Mouse (Mus musculus): ENCODE results near the gene Serpina6. TPM values are rescaled to one million over a fixed set of nuclear protein-coding genes. Genes with fewer than 3 reads are reported as not detected.

Serpina6 gene
- polyA plus RNA-seq, 1 experiment = 0.20 TPM

GRCm38 (mm10) chr12:103646314-103646713 is 10.7 kb downstream of the Serpina6 start:
- H3ac ChIP-seq (ENCODE audit: control insufficient read depth, insufficient read length) = no peak overlapping the region
- H3K36me3 ChIP-seq (ENCODE audit: control insufficient read depth, insufficient read depth) = no peaks in the 10 kb centered on the region
- no peaks in the 10 kb centered on the region for H3K79me2 ChIP-seq (ENCODE audit: control insufficient read depth, insufficient read depth)
- H3K27me3 ChIP-seq (ENCODE audit: control insufficient read depth, insufficient read depth, insufficient read length) = no peaks in the 10 kb centered on the region
- TF ChIP-seq MYOG (IDR thresholded peaks at IDR 0.05; ENCODE audit: control insufficient read depth in 1 of 3, insufficient read depth in 1 of 3, insufficient read length in 2 of 3, low read depth in 2 of 3) (no peak), TCF12 (IDR thresholded peaks at IDR 0.05; ENCODE audit: insufficient read depth, poor library complexity, severe bottlenecking) (no peak), MYOD1 (IDR thresholded peaks at IDR 0.05; ENCODE audit: control insufficient read depth in 1 of 3, insufficient read length in 2 of 3, low read depth in 2 of 3) (no peak), REST (IDR thresholded peaks at IDR 0.05; ENCODE audit: insufficient read depth, insufficient read length) (no peak), TCF3 (IDR thresholded peaks at IDR 0.05; ENCODE audit: insufficient read length, low read depth) (no peak), POLR2AphosphoS2 (IDR thresholded peaks at IDR 0.05; ENCODE audit: insufficient read length, low read depth) (no peak), SRF (IDR thresholded peaks at IDR 0.05; ENCODE audit: control insufficient read depth, insufficient read length, low read depth) (no peak), USF1 (IDR thresholded peaks at IDR 0.05; ENCODE audit: low read depth) (no peak), POLR2A (IDR thresholded peaks at IDR 0.05; ENCODE audit: insufficient read length, low read depth) (no peak), E2F4 (IDR thresholded peaks at IDR 0.05; ENCODE audit: insufficient read depth) (no peak), MAX (IDR thresholded peaks at IDR 0.05; ENCODE audit: low read depth) (no peak), CEBPB (IDR thresholded peaks at IDR 0.05; ENCODE audit: insufficient read depth, poor library complexity, severe bottlenecking) (no peak)
- H3K4me3 ChIP-seq = no peak overlapping the region
- no peak overlapping the region for H3K4me2 ChIP-seq (ENCODE audit: low read depth)

- Histone ChIP-seq H3K79me2 (ENCODE audit: control insufficient read depth, insufficient read depth) (no peaks in the 10 kb centered on the region), H3K4me3 (no peak overlapping the region), H3K4me2 (ENCODE audit: low read depth) (peak overlapping the region; percentile 42), H3K36me3 (ENCODE audit: control insufficient read depth, insufficient read depth) (no peaks in the 10 kb centered on the region), H3ac (ENCODE audit: control insufficient read depth, insufficient read length) (no peak overlapping the region), H3K27me3 (ENCODE audit: control insufficient read depth, insufficient read depth, insufficient read length) (no peaks in the 10 kb centered on the region)
- TF ChIP-seq POLR2A (IDR thresholded peaks at IDR 0.05; ENCODE audit: insufficient read length, low read depth) (no peak), POLR2AphosphoS2 (IDR thresholded peaks at IDR 0.05; ENCODE audit: insufficient read length, low read depth) (no peak), REST (IDR thresholded peaks at IDR 0.05; ENCODE audit: insufficient read depth, insufficient read length) (no peak), MYOG (IDR thresholded peaks at IDR 0.05; ENCODE audit: control insufficient read depth in 1 of 3, insufficient read depth in 1 of 3, insufficient read length in 2 of 3, low read depth in 2 of 3) (no peak), MAX (IDR thresholded peaks at IDR 0.05; ENCODE audit: low read depth) (no peak), E2F4 (IDR thresholded peaks at IDR 0.05; ENCODE audit: insufficient read depth) (no peak), TCF12 (IDR thresholded peaks at IDR 0.05; ENCODE audit: insufficient read depth, poor library complexity, severe bottlenecking) (no peak), MYOD1 (IDR thresholded peaks at IDR 0.05; ENCODE audit: control insufficient read depth in 1 of 3, insufficient read length in 2 of 3, low read depth in 2 of 3) (no peak), SRF (IDR thresholded peaks at IDR 0.05; ENCODE audit: control insufficient read depth, insufficient read length, low read depth) (no peak), USF1 (IDR thresholded peaks at IDR 0.05; ENCODE audit: low read depth) (no peak), CEBPB (IDR thresholded peaks at IDR 0.05; ENCODE audit: insufficient read depth, poor library complexity, severe bottlenecking) (no peak), TCF3 (IDR thresholded peaks at IDR 0.05; ENCODE audit: insufficient read length, low read depth) (no peak)
Measured at GRCm38 (mm10) chr12:103644601-103645000, 12.4 kb downstream of the Serpina6 start.

GRCm38 (mm10) chr12:103643818-103644217 is 13.2 kb downstream of the Serpina6 start:
- Histone ChIP-seq H3K79me2 (ENCODE audit: control insufficient read depth, insufficient read depth) (no peaks in the 10 kb centered on the region), H3K4me2 (ENCODE audit: low read depth) (no peak overlapping the region), H3K27me3 (ENCODE audit: control insufficient read depth, insufficient read depth, insufficient read length) (no peaks in the 10 kb centered on the region), H3K36me3 (ENCODE audit: control insufficient read depth, insufficient read depth) (no peaks in the 10 kb centered on the region), H3ac (ENCODE audit: control insufficient read depth, insufficient read length) (no peak overlapping the region), H3K4me3 (no peak overlapping the region)
- TF ChIP-seq MAX (IDR thresholded peaks at IDR 0.05; ENCODE audit: low read depth) = no peak
- no peak for TF ChIP-seq TCF12 (IDR thresholded peaks at IDR 0.05; ENCODE audit: insufficient read depth, poor library complexity, severe bottlenecking)
- no peak for TF ChIP-seq MYOG (IDR thresholded peaks at IDR 0.05; ENCODE audit: control insufficient read depth in 1 of 3, insufficient read depth in 1 of 3, insufficient read length in 2 of 3, low read depth in 2 of 3)
- TF ChIP-seq E2F4 (IDR thresholded peaks at IDR 0.05; ENCODE audit: insufficient read depth) = no peak
- TF ChIP-seq REST (IDR thresholded peaks at IDR 0.05; ENCODE audit: insufficient read depth, insufficient read length) = no peak
- TF ChIP-seq USF1 (IDR thresholded peaks at IDR 0.05; ENCODE audit: low read depth) = no peak
- no peak for TF ChIP-seq POLR2A (IDR thresholded peaks at IDR 0.05; ENCODE audit: insufficient read length, low read depth)
- TF ChIP-seq TCF3 (IDR thresholded peaks at IDR 0.05; ENCODE audit: insufficient read length, low read depth) = no peak
- TF ChIP-seq CEBPB (IDR thresholded peaks at IDR 0.05; ENCODE audit: insufficient read depth, poor library complexity, severe bottlenecking) = no peak
- no peak for TF ChIP-seq POLR2AphosphoS2 (IDR thresholded peaks at IDR 0.05; ENCODE audit: insufficient read length, low read depth)

GRCm38 (mm10) chr12:103643336-103643735 is 13.7 kb downstream of the Serpina6 start:
- H3ac ChIP-seq (ENCODE audit: control insufficient read depth, insufficient read length) = no peak overlapping the region
- no peak overlapping the region for H3K4me3 ChIP-seq
- H3K79me2 ChIP-seq (ENCODE audit: control insufficient read depth, insufficient read depth) = no peaks in the 10 kb centered on the region
- no peak overlapping the region for H3K4me2 ChIP-seq (ENCODE audit: low read depth)
- H3K36me3 ChIP-seq (ENCODE audit: control insufficient read depth, insufficient read depth) = no peaks in the 10 kb centered on the region
- H3K27me3 ChIP-seq (ENCODE audit: control insufficient read depth, insufficient read depth, insufficient read length) = no peaks in the 10 kb centered on the region
- TF ChIP-seq MYOG (IDR thresholded peaks at IDR 0.05; ENCODE audit: control insufficient read depth in 1 of 3, insufficient read depth in 1 of 3, insufficient read length in 2 of 3, low read depth in 2 of 3) (no peak), SRF (IDR thresholded peaks at IDR 0.05; ENCODE audit: control insufficient read depth, insufficient read length, low read depth) (no peak), MAX (IDR thresholded peaks at IDR 0.05; ENCODE audit: low read depth) (no peak), CEBPB (IDR thresholded peaks at IDR 0.05; ENCODE audit: insufficient read depth, poor library complexity, severe bottlenecking) (no peak), E2F4 (IDR thresholded peaks at IDR 0.05; ENCODE audit: insufficient read depth) (no peak), REST (IDR thresholded peaks at IDR 0.05; ENCODE audit: insufficient read depth, insufficient read length) (no peak), POLR2A (IDR thresholded peaks at IDR 0.05; ENCODE audit: insufficient read length, low read depth) (no peak), MYOD1 (IDR thresholded peaks at IDR 0.05; ENCODE audit: control insufficient read depth in 1 of 3, insufficient read length in 2 of 3, low read depth in 2 of 3) (no peak), TCF3 (IDR thresholded peaks at IDR 0.05; ENCODE audit: insufficient read length, low read depth) (no peak), USF1 (IDR thresholded peaks at IDR 0.05; ENCODE audit: low read depth) (no peak), TCF12 (IDR thresholded peaks at IDR 0.05; ENCODE audit: insufficient read depth, poor library complexity, severe bottlenecking) (no peak), POLR2AphosphoS2 (IDR thresholded peaks at IDR 0.05; ENCODE audit: insufficient read length, low read depth) (no peak)
